Mouse (Mus musculus): ENCODE results near the gene Rcl1. TPM values are rescaled to one million over a fixed set of nuclear protein-coding genes. Genes with fewer than 3 reads are reported as not detected.

The Rcl1 gene
- total RNA-seq, 2 experiments from 2014 or later, result 25.8 to 30.1 TPM

DNA sequence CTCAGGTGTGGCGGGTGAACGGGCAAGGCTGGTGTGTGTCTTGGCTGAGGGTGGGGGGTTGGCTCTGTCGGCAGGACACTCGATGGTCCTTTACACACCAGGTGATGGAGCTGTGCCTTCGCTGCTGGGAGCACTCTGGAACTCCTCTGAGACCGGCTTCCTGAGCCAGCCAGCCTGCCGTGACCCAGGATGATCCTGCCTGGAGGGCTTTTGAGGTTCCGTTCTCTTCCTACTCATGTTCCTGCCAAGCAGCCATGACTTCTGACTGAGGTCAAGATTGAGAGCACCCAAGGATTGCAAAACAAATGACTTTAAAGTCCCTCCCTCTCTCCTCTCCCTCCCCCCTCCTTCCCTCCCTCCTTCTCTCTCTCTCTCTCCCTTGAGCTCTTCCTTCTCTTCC is 11.5 kb downstream of the Rcl1 start:
- peak; percentile 59 to 74 for DNase-seq

DNA sequence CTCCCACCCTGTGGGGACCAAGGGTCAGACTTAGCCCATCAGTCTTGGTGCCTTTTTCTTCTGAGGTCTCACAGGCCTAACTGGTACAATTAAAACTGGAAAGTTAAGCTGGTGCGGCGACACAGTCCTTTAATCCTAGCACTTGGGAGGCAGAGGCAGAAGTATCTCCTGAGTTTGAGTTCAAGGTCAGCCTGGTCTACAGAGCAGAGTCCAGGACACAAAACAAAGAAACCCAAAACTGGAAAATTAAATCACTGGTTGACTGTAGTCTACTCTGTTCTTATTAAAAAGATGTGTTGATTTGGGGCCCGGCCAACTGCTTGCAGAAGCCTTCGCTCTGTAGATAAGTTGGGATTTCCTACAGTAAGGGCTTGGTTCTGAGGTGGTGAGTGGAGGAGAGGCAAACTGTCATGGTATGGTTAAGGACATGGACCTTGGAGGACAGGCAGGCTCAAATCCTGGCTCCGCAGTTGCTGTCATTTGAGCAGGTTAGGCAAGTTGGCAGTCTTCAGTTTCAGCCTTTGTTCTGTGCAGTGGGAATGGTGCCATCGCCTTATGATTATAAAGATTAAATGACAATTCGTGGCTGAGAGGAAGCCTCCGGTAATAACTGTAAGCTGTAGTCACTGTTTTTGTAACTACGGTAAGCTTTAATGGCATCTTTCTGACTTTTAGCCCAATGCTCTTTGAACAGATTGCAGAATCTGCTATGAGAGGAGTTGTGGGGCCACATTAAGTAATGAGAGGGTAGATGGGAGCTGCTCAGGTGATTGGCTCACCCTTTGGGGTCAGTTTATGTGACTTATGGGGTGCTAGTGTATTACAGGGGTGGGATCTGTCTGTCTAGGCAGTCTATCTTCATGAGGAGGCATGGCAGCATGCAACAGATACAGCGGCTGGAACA is 12.8 kb downstream of the Rcl1 start:
- DNase-seq, result no peak

DNA sequence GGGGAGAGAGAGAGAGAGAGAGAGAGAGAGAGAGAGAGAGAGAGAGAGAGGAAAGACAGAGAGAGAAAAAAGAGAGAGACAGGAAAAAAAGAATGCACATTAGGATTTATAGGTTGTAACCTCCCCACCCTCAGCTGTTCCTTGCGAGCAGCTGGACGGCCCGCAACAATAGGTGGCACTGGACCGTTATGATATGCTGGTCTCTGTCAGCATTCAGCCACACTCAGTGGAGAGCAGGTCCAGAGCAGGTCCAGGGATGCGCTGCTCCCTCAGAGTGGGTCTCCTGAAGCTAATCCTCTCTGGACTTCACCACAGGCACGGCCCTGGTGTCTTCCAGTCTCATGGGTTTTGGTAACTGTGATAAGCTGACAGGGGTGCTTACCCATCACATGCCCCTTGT is 15.6 kb downstream of the Rcl1 start:
- no peak for DNase-seq

DNA sequence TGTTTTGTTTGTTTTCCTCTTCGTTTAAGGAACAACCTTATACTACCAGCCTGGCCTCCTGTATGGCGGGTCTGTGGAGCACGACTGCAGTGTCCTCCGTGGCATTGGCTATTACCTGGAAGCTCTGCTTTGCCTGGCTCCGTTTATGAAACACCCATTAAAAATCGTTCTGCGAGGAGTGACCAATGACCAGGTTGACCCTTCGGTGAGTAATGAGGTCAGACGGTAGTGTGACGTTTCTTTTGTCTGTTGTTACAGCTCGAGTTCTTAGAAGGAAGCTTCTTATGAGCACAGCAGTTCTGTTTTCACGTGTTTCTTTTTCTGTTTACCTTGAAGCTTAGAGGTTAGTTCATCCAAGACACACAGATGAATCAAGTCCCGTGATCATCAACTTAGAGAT is 17.0 kb downstream of the Rcl1 start:
- DNase-seq, result no peak

DNA sequence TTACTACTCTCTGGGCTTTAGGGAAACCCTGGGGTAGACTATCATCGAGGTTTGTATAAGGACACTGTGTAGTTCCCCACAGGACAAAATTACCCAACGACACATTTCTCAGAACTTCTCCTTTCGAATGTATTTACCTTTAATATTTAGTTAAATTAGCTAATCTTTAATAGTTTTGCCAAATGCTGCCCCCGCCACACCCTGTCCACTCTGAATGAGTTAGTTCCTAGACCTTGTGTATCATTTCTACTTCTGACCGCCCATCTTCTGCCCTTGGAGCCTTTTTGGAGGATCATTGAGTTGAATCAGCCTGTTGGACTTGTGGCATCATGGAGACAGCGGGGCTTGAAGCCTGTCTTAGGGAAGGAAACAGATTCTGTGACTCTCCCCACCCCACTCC is 19.1 kb downstream of the Rcl1 start:
- DNase-seq, result no peak

- peak in 1 of 2 experiments; percentile 74 for DNase-seq
These were observed 20.2 kb downstream of the Rcl1 start for GRCm38 (mm10) chr19:29121394-29121793.

GRCm38 (mm10) chr19:29124886-29125585 is 23.9 kb downstream of the Rcl1 start:
- DNase-seq, result no peak

- DNase-seq, result no peak
These were observed 25.3 kb downstream of the Rcl1 start for GRCm38 (mm10) chr19:29126347-29127015.

DNA sequence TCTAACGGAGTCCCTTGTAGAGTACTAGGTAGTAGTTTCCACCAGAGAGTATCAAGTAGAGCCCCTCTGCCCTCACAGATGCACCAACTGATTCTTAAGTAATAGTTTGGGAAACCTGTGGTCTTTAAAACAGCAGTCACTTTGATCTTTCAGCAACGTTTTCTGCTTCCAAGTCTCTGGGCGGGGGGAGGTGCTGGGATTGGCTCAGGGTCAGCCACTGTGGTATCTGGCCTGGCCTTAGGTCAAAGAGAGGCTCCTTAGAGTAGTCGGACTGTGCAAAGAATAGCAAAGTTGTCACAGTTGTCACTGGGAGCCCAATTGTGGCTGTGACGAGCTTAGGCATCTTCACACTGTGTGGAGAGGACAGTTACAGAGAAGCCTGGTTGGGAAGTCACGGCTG is 26.2 kb downstream of the Rcl1 start:
- DNase-seq, result peak in 1 of 2 experiments; percentile 25

GRCm38 (mm10) chr19:29128217-29128616 is 27.0 kb downstream of the Rcl1 start:
- DNase-seq, result peak in 1 of 2 experiments; percentile 26

GRCm38 (mm10) chr19:29129551-29129950 is 28.4 kb downstream of the Rcl1 start:
- no peak for DNase-seq

DNA sequence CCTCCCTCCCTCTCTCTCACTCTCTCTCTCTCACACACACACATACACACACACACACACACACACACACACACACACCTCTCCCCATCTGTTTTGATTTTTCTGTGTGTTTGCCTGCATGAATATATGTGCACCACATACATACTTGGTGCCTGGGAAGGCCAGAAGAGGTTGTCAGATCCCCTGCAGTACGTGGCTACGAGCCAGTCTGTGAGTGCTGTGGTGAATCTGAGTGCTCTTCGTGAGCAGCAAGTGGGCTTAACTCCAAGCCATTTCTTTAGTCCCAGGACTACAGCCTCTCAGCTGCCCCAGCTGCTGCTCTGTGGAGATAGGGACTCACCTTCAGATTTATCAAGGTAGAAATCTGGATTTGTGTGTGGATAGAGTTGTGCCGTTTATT is 30.0 kb downstream of the Rcl1 start:
- DNase-seq, result no peak

DNA sequence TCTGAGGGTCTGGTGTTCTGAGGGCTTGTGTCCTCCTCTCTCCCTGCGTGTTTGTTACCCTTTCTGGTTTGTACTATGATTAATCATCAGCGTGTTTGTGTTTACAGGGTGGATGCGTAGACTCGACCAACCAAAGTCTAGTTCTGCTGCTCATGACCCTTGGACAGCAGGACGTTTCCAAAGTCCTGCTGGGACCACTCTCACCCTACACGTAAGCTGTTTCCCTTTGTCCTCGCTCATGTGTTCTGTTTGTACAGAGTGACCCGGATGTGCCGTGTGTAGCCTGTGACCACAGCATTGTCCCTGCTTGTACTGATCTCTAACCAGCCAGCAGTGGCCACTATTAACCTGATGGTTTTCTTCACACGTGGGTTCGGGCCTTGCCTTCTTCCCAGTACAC is 33.1 kb downstream of the Rcl1 start:
- no peak for DNase-seq

DNA sequence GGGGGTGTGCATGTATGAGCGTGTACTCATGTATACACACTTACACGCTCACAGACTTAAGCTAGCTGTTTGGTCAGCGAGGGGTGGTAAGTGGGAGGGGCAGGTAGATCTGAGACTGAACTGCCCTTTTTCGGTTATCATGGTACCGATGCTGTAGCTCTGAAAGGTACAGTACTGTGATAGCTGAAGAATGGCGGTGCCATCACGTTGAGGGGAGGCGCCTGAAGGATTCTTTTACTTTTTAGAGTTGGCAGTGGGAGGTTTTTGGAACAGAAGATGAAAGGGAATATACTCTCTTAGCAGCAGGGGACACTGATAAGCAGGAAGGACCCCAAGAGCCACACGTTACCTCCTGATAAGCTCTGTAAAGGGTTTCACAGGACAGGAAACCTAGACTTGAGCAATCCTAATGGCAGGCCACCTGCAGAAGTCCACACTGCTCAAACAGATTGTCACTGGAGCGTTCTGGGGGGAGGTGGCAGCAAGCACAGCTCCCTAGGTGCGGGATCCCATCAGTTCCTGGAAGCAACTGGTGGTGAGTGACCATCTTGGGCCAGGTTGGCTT is 34.1 kb downstream of the Rcl1 start:
- DNase-seq, result no peak

- no peak for DNase-seq
These were observed 37.5 kb downstream of the Rcl1 start for GRCm38 (mm10) chr19:29138546-29139270.

- DNase-seq, result no peak
These were observed 38.7 kb downstream of the Rcl1 start for GRCm38 (mm10) chr19:29139699-29140456.

DNA sequence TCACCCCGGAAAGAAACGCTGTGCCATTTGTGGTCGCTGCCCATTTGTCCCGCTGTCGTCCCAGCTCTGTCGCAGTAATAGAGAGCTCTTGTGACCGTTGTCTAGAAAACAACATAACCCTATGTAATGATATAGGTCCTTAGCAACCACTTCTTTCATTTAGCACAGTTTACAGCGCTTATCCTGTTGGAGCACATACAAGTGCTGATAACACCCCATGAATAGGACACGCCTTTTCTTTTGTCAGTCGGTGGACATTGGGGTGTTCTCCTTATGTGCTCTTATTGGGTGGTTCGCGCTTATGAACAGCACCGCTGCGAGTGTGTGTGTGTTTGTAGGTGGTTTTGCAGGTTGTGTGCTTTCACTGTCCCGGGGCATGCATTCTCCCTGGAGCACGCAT is 39.8 kb downstream of the Rcl1 start:
- no peak for DNase-seq

- no peak for DNase-seq
These were observed 41.1 kb downstream of the Rcl1 start for GRCm38 (mm10) chr19:29142307-29142706.

DNA sequence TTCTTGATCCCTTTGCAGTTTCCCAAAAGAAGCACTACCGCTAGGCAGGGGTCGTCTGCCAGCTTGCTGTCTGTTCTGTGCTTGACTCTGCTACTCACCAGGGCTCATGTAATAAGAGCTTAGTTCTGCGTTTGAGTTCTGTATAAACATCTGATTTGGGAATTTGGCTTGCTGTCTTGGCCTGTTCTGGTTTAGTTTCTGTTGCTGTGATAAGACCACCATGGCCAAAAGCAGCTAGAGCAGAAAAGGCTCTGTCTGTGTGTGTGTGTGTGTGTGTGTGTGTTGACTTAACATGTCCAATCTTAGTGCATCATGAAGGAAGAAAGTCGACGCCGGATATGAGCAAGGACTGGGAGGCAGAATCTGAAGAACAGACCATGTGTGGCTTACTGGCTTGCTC is 44.2 kb downstream of the Rcl1 start:
- no peak for DNase-seq

GRCm38 (mm10) chr19:29146820-29147219 is 45.6 kb downstream of the Rcl1 start:
- DNase-seq, result no peak

DNA sequence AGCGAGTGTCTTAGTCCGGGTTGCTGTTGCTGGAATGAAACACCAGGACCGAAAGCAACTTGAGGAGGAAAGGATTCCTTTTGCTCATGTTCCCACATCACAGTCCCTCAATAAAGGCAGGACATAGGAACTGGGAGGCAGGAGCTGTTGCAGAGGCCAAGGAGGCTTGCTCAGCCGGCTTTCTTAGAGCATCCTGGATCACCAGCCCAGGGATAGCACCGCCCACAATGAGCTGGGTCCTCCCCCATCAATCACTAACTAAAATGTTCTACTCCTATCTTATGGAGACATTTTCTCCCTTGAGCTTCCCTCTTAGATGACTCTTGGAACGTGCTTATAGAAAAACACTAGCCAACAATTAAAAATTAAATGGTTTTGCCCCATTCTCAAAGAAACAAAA is 48.4 kb downstream of the Rcl1 start:
- DNase-seq, result no peak
